Mouse (Mus musculus) embryo, embryonic 9.5 days (tissue): ENCODE measurements at regions not wholly inside any gene's neighbourhood (a gene's known extent, or its start where the extent isn't known, plus 50 kb on each side); places are given as distances from the start of the nearest gene placed in this dataset.

Experiments
- DNase-seq: peaks from one replicate; pipeline ENCODE4 v3.0.0-alpha.2; 2017; ENCODE audit errors: extremely low spot score

DNA sequence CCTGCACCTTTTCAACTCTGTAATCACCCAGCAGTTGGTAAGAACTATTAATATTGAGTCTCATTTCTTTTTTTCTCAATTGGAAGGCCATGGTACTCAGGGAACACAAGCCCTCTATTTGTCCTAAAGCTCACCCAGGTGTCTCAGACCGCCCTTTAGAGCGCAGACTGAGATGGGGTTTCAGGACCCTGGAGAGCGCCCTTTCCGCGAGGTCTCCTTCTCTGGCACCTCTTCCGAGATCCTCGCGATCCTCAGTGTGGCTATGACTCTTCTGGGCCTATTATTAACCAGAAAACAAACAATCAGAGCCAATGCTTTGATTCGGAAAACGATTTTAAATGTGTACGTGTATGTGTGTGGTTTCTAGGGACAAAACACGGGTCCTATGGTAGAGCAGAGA, 201.0 kb downstream of the Suds3 start:
- peak; percentile 22 for DNase-seq

DNA sequence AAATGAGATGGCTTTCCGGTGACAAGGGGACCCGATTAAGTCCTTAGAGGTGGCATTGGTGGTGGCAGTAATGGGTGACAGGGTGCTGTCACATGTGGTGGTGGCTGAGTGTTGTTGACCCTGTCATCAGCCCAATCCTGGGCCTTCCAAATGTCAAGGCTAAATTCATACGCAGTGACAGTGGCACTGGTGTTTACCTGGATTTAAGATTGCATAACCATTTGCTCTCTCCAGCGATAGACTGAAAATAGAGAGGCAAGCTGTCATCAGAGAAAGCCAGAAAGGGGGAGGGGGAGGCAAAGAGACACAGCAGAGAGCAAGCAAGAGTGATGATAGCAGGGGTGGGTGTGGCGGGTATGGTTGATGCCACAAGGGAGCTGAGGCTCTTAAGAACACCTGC, 215.1 kb downstream of the Suds3 start:
- DNase-seq, result no peak

DNA sequence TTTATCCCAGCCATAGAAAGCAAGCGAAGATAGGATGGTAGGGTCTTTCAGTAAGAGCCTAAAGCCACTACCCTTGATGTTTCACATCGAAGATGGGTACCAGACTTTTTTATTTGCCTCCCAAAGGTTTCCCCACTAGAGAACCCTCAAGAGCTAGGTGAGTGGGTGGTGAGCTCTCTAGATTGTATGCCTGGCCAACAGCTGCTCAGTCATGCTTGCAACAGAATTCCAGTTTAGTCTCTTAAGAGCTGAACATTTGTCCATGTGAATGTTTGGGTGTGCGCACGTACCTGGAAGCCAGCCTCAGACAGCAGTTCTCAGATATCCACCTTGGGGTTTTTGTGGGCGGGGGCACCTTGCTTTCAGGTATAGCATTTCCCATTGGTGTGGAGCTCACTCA, 218.5 kb downstream of the Suds3 start:
- DNase-seq, result no peak

DNA sequence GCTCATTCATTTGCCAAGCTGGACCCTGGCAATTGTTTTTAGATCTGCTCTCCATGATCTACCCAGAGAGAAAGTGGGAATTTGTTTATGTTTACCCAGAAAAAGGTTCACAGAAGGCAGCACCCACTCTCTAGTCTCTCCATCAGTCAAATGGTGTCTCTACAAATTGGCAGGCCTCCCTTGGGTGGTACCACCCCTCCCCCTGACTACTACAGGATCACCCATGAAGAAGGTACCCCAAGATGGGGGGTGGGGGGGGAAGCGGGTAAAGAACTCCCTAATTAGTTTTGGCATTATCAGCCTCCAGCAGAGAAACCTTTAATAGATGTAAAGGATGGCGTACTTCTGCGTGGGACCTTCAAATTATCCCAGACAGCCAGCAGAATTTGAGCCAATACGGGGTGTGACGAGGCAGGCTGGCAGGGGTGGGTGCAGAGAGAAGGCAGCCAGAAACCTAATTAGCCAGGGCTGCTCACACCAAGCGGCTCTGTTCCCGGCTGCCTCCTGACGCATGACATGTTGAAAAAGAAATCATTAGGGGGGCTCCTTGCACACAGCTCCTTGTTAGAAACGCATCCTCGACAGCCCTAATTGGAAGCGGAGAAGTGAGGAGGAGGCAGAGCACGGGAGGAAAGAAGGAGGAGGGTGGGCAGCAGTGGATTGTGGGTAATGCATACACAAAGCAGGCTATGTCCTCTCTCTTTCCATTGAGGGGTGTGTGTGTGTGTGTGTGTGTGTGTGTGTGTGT, 220.7 kb downstream of the Suds3 start:
- no peak for DNase-seq

DNA sequence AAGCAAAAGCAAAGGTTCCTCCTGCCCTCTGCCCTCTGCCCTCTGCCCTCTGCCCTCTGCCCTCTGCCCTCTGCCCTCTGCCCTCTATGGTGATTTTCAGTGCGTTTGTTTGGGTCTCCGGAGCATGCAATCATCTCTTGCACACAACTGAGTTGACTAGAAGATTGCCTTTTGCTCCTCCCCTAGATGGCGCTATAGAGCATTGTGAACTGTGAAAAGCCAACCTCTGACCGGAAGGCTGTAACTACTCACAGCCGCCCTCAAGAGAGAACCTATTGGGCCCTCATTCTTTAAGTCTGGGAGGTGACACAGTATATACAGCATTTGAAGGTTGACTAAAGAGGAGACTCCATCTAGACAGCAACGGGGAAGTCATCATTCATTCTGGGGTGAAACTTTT, 221.3 kb downstream of the Suds3 start:
- DNase-seq, result no peak

DNA sequence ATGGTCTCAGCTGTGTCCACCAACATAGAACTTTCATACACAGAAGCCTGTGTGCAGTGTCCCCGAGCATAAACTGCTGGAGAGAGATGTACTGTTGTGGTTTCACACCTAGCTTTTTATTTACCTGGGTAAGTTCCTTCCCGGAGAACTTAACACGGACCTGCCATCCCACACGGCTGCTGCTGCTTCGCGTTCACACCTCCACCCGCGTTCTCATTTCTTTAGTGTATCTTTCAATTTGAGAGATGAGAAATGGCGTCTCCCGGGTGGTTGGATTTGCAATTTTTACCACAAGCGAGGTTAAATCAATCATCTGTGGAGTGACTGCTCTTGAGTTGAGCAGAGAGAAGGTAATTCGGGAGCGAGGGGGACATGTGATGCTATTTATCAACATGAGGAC, 223.0 kb downstream of the Suds3 start:
- DNase-seq, result no peak

DNA sequence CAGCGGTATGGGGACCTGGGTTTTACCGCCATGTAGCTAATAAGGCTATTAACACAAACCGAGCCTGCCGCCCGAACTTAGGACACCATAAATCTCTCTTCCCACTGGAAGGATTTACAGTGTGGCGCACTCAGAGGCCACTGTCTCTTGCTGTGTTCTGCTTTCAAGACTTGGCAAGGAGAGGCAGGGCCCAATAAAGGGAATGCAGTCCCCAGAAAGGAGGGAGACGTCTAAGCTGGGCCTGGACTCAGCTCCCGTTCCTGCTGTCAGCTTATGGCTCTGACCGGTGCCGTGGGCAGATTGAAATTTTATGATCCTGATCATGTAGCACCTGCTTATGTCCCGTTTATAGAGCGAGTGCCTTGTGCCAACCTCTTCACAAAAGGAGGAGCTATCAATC, 226.7 kb downstream of the Suds3 start:
- DNase-seq, result no peak

DNA sequence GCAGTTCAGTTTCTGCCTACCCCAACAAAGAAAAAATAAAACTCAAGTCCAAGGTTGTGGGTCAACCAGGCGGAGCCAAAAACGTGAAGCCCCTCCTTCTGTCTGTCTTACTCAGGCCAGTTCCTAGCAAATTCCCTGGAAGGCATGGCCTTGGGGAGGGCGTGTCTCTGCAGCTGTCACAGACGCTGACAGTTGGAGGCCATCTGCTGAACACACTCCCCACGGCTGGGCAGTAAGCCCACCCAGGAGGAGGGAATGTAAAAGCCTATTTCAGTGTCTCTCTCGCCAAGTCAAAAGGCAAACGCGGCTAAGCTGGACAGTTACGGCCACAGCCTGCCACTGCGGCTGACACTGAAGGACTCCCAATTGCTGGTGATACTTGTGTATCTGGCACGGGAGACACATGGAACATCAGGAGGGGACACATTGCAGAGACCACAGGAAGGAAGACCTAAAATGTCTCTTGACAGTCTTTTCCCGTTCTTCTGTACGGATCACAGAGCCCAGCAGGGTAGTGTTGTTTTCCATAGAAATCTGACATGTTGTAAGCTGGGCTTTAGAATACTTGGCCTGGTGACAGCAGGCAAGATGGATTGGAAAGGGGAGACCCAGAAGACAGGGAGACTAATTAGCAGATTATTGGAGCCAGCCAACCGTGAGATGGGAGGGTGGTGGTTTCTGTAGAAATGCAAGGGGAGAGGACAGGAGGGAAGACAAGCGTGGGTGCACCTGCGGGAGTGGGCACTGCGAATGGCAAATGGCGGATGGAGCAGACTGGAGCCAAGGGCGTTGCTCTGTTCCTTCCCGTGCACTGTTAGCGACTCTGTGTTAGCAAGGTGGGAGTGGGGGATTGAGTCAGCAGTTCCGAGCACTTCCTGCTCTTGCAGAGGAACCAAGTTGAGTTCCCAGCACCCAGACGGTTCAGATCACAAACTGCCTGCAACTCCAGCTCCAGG, 229.5 kb downstream of the Suds3 start:
- peak; percentile 8 for DNase-seq

DNA sequence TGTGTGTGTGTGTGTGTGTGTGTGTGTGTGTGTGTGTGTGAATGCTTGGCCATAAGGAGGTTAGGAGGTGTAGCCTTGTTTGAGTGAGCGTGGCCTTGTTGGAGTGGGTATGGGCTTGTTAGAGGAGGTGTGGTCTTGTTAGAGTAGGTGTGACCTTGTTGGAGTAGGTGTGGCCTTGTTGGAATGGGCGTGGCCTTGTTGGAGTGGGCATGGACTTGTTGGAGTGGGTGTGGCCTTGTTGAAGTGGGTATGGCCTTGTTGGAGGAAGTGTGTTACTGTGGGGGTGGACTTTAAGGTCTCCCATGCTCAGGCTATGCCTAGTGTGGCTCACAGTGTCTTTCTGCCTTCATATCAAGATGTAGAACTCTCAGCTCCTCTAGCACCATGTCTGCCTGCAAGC, 236.2 kb downstream of the Suds3 start:
- no peak for DNase-seq

DNA sequence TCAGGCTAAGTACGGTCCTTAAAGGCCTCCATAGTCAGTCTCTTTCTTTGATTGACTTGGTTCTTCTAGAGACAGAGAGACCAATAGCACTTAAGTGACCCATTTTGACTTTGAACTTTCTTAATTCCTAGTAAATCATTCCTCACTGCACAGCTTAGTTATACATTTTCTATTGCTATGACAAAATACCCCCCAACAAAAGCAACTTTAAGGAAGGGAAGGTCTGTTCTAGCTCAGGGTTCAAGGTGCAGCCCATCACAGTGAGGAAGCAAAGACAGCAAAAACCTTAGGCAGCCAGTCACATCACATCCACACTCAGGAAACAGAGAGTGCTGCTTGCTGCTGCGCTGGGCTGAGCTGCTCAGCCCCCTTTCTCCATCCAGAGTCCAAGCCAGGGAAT, 241.0 kb downstream of the Suds3 start:
- DNase-seq, result no peak

DNA sequence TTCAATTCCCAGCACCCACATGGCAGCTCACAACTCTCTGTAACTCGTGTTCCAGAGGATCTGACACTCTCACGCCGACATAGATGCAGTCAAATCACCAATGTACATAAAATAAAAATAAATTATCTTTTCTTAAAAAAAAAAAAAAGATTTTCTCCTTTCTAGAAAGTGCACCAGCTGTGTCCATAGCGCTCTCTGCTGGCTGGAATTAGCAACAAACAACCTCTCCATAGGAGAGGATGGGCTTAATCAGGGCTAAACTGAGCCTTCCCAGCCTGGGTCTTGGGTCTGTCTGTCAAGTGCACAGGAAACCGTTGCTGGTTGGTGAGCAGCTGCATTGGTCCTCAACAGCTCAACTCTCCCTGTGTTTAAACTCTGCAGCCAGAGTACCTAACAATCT, 247.8 kb downstream of the Suds3 start:
- no peak for DNase-seq

DNA sequence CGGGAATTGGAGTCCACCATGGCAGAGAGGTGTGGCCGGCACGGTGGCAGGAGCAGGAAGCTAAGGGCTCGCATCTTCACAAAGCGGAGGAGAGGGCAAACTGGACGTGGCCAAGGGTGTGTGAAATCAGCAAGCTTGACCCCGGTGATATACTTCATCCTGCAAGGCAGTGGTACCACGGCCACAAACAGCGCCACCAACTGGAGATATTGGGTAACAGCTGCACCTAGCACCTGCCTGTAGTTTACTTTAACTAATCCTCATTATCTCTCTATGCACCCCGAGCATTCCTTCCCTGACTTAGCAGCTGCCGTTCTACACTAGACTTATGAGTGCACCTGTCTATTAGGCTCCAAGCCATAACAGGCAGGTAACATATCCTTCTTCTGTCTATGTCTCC, 251.6 kb downstream of the Suds3 start:
- no peak for DNase-seq

DNA sequence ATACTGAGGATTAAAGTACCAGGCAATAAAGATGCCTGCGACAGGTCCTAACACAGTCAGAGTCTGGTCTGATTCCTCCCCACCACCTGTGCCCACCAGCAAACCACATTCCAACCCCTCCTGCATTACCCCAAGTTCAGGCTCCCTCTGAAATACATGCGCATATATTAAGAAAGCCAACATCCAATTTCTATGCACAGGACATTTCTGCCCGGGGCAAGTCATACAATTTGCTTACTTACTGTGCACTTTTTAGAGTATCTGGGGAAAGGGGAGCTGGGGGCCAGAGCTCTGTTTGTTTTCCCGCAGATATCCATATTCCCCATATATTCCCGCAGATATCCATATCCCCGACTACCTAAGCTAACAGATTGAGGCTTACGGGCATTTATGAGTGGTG, 261.1 kb upstream of the Srrm4 start:
- DNase-seq, result no peak

DNA sequence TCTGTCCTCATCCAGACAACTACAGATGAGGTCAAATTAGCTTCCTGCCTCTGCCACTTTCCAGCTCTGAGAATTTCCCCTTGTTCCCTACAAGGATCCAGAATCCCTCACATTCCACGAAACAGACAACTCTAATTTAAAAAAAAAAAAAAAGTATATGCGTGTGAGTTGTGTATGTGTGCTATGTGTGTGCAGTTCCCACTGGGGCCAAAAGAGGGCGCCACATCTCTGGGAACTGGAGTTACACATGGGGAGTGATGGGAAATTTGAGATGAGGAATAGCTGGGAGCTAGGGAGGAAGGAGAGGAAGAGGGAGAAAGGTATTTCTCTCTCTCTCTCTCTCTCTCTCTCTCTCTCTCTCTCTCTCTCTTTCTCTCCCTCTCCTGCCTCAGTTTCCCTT, 240.3 kb upstream of the Srrm4 start:
- no peak for DNase-seq

DNA sequence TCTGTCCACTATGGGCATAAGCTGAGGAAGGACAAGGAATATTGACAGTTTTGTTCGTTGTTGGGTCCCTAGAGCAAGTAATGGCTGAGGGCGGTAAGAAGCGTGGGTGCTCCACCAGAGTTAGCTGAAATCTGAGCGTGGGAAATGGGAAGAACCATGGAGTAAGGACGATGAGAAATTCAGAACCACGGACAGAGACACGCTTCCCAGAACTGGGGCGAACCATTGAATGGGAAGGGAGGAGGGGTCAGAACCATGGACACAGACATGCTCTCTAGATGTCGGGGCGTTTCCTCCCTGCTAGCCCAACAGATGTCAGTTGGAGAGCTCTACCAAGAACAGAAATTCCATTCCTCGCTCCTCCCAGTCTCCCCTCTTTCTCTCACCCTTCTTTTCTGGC, 238.2 kb upstream of the Srrm4 start:
- peak; percentile 51 for DNase-seq

DNA sequence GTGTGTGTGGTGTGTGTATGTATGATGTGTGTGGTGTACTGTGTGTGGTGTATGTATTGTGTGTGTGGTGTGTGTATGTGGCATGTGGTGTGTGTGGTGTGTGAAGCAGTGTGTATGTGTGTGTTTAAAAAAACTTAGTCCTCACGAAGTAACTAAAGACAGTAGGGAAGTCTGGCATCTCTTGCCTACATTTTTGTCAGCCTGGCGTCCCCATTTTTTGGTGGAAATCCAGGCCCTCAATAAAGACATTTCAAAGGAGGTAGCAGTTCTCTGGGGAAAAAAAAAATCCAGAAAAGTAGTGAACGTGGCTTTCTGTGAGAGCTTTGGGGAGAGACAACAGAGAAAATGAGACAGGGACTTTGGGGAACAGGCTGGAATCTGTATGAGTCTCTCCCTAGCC, 231.6 kb upstream of the Srrm4 start:
- DNase-seq, result no peak

DNA sequence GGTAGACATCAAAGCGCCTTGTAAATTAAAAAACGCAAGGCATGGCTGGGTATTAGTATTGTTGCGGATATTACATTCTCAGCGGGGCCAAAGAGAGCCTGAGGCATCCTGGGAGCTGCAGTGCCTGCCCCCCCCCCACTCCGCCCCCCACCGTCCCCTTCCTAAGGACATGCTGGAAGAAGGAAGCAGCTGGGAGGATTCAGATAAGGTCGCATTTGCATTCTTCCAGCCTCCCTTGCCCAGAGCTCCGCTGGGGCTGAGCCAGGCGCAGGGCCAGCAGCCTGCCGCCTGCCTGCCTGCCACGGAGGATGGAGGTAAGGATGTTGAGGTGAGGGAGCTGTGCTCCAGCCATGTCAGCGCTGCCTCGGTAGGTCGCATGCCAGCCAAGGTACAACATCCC, 230.5 kb upstream of the Srrm4 start:
- DNase-seq, result no peak

DNA sequence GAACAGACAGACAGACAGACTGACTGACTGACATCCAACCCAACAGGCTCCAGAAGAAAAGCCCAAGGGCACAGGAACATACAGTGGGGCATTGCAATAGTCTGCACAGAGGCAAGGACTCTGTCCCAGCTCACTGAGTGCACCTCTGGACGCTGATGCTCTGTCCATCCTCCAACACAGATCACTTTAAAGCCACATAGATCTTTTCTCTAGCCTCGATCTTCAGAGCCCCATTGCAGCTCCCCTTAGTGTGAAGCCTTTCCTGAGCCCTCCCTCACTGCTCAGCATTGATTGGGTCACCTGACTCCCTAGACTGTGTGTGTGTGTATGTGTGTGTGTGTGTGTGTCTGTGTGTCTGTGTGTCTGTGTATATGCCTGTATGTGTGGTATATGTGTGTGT, 218.2 kb upstream of the Srrm4 start:
- DNase-seq, result no peak

DNA sequence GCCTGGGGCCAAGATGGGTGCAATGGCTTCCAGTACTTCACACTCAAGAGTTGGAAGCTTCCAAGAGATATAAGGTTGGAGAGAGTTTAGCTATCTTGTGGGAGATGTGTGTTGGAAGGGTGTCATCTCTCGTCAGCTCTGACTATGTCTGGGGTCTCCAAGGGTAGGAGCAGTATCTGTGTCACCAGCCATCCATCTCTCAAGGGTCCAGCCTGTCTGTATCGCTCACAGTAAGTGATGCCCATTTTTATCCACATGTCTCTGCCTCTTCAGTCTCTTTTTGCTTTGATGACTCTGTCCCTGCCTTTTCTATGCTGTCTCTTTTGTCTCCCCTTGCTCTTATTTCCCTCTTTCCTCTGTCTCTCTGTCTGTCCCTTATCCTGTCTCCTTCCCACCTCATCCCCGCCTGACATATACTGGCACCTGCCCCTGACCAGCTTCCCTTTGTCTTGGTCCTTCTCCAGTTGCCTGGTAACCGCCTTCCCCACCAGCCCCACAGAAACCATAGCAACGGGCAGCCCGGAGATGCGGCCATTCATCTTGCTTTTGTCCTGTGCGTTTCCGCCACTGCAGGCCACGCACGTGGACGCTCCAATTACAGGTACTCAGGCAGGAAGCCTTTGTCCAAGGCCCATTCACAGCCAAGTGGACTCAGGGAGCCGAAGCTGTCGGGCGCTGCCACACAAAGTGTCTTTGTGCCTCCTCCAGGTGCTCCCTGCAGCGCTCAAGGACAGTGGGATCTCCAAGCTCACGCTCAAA, 217.6 kb upstream of the Srrm4 start:
- DNase-seq, result peak; percentile 62

DNA sequence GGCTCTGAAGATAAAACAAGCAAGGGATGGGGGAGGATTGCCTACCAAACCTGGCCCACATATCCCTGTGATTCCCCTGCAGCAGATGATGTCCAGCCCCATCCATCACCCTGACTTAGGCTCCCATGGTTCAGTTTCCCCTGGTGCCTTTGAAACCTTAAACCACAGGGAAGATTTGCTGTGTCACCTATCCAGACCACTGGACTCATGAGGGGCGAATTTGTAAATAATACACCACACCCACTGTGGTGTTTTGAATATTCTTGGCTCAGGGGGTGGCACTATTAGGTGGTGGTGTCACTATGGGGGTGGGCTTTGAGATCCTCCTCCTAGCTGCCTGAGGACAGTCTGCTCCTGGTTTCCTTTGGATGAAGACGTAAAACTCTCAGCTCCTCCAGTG, 205.8 kb upstream of the Srrm4 start:
- no peak for DNase-seq

DNA sequence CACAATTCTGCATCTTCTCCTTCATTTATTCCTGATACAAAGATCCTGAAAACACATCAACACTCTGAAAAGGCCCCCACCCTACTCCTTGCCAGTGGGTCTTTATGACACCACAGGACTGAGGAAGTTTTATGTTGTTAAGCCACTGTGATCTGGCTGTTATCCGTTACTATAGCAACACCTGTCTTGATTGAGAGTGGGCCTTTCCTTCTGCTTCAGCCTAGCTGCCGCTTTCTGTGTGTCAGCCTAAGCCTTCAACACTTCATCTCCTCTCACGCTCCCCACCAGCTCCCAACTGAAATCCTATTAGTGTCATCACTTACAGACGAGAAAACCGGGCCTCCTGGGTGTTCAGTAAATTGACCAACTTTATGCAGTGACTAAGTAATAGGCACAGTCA, 203.6 kb upstream of the Srrm4 start:
- DNase-seq, result no peak

DNA sequence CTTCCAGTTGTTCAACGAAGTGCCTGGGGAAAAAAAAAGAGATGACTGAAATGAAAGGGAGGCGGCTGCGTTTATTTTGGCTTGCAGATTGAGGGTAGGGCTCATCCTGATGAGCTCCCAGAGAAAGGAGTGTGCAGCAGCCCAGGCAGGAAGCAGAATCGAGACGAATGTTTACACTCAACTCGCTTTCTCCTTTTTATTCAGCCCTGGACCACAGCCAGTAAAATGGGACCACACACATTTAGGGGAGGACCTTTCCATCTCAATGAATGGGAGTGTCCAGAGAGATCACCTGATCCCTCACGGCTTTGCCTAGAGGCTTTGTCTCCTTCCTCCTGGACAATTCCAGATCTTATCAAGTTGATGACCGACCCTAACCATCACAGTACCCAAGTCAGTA, 198.8 kb upstream of the Srrm4 start:
- no peak for DNase-seq

DNA sequence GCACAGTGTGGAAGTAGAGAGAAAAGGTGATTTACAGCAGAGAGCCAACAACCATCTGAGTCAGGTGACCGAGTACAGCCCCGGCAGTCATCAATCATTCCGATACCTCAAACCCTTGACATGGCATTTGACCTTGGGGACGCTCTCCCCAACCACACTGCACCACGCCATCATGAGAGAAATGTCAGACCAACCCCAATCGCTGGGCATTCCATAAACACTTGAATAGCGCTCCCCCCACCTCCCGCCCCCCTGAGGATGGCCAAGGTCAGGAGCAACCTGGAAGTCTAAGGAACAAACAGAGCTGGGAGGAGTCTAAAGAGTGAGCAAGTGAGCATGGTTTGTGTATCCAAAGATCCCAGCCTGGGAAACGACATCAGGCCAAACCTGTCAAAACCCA, 198.2 kb upstream of the Srrm4 start:
- DNase-seq, result no peak
